Mouse (Mus musculus) retina, embryonic 14.5 days (tissue): Measurements from ENCODE around the gene Aim2.
"Not testable (repeated sequence)": the region's sequence is repeated elsewhere in the genome, so short reads cannot be mapped to it uniquely, and the experiment has no call there.

Experiments
- DNase-seq: peaks from one replicate; pipeline ENCODE4 v3.0.0-alpha.2; 2015; ENCODE audit warnings: low spot score

The Aim2 gene

GRCm38 (mm10) chr1:173456761-173457160, 106.1 kb downstream of the Aim2 start:
- no peak for DNase-seq

- not testable (repeated sequence) for DNase-seq
These were observed 129.9 kb downstream of the Aim2 start for GRCm38 (mm10) chr1:173480399-173481181.

DNA sequence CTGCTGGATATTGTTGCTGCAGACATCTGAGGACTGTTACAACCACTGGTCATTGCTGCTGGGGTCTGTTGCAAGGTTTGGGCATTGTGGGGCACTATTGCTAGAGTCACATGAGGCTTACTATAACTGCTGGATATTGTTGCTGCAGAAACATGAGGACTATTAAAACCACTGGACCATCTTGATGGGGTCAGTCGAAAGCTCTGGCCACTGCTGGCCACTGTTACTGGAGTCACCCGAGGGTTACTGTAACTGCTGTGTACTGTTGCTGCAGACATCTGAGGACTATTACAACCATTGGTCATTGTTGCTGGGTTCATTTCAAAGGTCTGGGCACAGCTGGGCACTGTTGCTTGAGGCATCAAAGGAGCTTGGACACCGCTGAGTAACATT, 130.5 kb downstream of the Aim2 start:
- not testable (repeated sequence) for DNase-seq

DNA sequence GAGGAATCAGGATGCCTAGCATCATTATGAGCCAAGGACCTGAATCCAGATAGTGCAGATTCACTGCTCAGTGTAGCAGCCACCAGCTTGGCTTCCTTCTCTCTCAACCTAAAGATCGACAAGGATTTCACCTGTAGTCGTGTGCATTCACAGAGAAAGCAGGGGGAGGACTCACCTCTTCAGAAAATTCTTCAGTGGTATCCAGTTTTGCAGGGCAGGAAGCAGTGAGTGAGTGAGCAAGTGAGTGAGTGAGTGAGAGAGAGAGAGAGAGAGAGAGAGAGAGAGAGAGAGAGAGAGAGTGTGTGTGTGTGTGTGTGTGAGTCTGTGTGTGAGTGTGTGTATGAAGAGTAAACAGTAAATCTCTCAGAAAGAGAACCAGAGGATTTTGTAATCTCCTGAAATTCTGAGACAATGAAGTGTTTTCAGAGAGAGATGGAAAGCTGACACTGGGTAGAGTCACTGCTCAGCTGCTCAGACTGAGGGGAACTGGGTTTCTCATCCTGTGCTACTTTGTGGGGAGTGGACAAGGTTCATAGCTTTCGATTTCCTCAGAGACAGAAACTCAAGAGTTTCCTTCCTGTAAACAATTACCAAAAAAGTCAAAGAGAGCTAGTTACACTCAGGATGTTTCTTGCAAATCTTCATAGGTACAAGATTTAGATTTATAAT, 140.3 kb downstream of the Aim2 start, which contains the start of gene Ifi206:
Ifi206 (minus strand) TSS at position 230 of the 669 bp plus-strand sequence.
- DNase-seq, result not testable (repeated sequence)

GRCm38 (mm10) chr1:173491483-173491882, 140.8 kb downstream of the Aim2 start:
- not testable (repeated sequence) for DNase-seq

DNA sequence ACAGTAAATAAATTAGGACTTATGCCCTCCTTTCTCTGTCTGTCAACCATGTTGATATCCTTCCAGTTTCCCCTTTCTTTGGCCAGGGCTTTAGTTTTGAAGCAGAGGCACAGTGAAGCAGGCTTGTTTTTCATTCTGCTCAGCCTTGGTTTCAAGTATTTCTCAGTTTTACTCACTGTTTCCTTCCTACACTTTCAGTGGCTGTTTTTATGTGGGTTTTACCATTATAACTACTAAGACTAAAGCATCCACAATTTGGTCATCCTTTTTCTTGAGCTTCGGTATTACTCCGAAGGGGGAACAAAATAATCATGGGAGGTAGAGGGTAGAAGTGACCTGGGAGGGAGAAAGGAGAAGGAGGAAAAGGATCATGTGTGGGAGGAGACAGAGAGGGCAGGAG, 159.9 kb downstream of the Aim2 start:
- not testable (repeated sequence) for DNase-seq
